Mouse (Mus musculus) embryonic fibroblast, embryonic 13.5 days (primary cell): ENCODE measurements around the gene Syt14.

Source experiments
- CTCF ChIP-seq: IDR thresholded peaks from 2 replicates; pipeline ENCODE4 v1.5.1; 2011; ENCODE audit warnings: mild to moderate bottlenecking, control low read depth, low read length, moderate library complexity, borderline replicate concordance; ENCODE audit not compliant: insufficient read depth
- POLR2A ChIP-seq: IDR thresholded peaks from 2 replicates; pipeline ENCODE4 v1.6.1; 2011; ENCODE audit warnings: low read depth, mild to moderate bottlenecking, control low read depth, low read length, moderate library complexity

- no peak for TF ChIP-seq POLR2A
- TF ChIP-seq CTCF, result no peak
Measured at GRCm38 (mm10) chr1:192856931-192857330, 178.6 kb downstream of the Syt14 start.
